Mouse (Mus musculus) liver, embryonic 14.5 days (tissue): ENCODE results near the gene Neurod1. TPM values are rescaled to one million over a fixed set of nuclear protein-coding genes. Genes with fewer than 3 reads are reported as not detected.
A peak's percentile ranks its signal among the peaks of the same experiment; 100 is the strongest.

ENCODE experiments used
- ATAC-seq: fragments of 200-750 bp; cut with Nextera tagmentation; 2 replicates; pipeline ENCODE4 v1.8.0; 2017; ENCODE audit warnings: moderate number of reproducible peaks, mild to moderate bottlenecking, moderate library complexity; ENCODE audit not compliant: insufficient read depth
- DNase-seq, 3 experiments: peaks; one replicate each; pipeline ENCODE4 v3.0.0-alpha.2; 2012 to 2013; ENCODE audit warnings: low read depth in 3 of 3, low spot score in 3 of 3
- H3K27ac ChIP-seq: fragments of 300-500 bp; sonication (generic); 2 replicates; pipeline ENCODE4 v1.5.1; 2014; ENCODE audit warnings: moderate library complexity, mild to moderate bottlenecking, control low read depth, inconsistent platforms
- H3K27me3 ChIP-seq: fragments of 300-500 bp; sonication (generic); 2 replicates; pipeline ENCODE4 v1.6.1; 2014; ENCODE audit warnings: mild to moderate bottlenecking, low read length, moderate library complexity; ENCODE audit not compliant: control insufficient read depth, insufficient read depth
- H3K36me3 ChIP-seq: fragments of 300-500 bp; sonication (generic); replicated peaks from 2 replicates; pipeline ENCODE4 v1.6.1; 2014; ENCODE audit warnings: low read depth; ENCODE audit not compliant: control insufficient read depth, insufficient read depth
- H3K4me1 ChIP-seq, 2 experiments: fragments of 200-500 bp in 1 of 2; fragments of 300-500 bp in 1 of 2; sonication (generic) in 1 of 2; replicated peaks; 2 replicates each; pipeline ENCODE4 v1.6.1; 2012 to 2014; ENCODE audit warnings: antibody characterized with exemption in 1 of 2, inconsistent platforms in 1 of 2, low read length in 1 of 2; ENCODE audit not compliant: control insufficient read depth in 2 of 2, insufficient read depth in 2 of 2
- H3K4me2 ChIP-seq: fragments of 300-500 bp; sonication (generic); 2 replicates; pipeline ENCODE4 v1.6.1; 2014; ENCODE audit warnings: low read depth, mild to moderate bottlenecking, control low read depth, moderate library complexity
- H3K4me3 ChIP-seq, 2 experiments: fragments of 200-500 bp in 1 of 2; fragments of 300-500 bp in 1 of 2; sonication (generic) in 1 of 2; 2 replicates each; pipeline ENCODE4 v1.5.1; 2012 to 2014; ENCODE audit warnings: low read depth in 2 of 2, low read length in 2 of 2, mild to moderate bottlenecking in 2 of 2, control low read depth in 1 of 2, inconsistent platforms in 1 of 2, moderate library complexity in 1 of 2; ENCODE audit not compliant: insufficient read depth in 1 of 2
- H3K9ac ChIP-seq: fragments of 300-500 bp; sonication (generic); replicated peaks from 2 replicates; pipeline ENCODE4 v1.6.1; 2014; ENCODE audit warnings: mild to moderate bottlenecking, control low read depth, moderate library complexity
- H3K9me3 ChIP-seq: fragments of 300-500 bp; sonication (generic); 2 replicates; pipeline ENCODE4 v1.6.1; 2016; ENCODE audit warnings: low read length, mixed read lengths; ENCODE audit not compliant: control insufficient read depth
- CTCF ChIP-seq: IDR thresholded peaks from 2 replicates; pipeline ENCODE4 v1.5.1; 2016; ENCODE audit warnings: antibody characterized with exemption, low read depth, control low read depth
- EP300 ChIP-seq: IDR thresholded peaks from 2 replicates; pipeline ENCODE4 v1.6.1; 2016; ENCODE audit warnings: antibody characterized with exemption, low read depth
- WGBS: fragments of 180-500 bp; shearing (Covaris S2); extraction: QIAGEN DNeasy Blood & Tissue Kit; methylation state at CpG from one replicate; pipeline ENCODE4 v1.1.7; 2014; ENCODE audit not compliant: insufficient replicate concordance; 5-methylcytosine and 5-hydroxymethylcytosine counted together
- polyA plus RNA-seq, 2 experiments: library from polyadenylated mRNA; depleted of rRNA in 1 of 2; stranded (reverse) in 1 of 2; unstranded in 1 of 2; fragments of >200 nt; fragmentation: Nextera tagmentation in 1 of 2; extraction: Ambion mirVana in 1 of 2; gene quantifications; 2 replicates each; pipeline versions ENCODE4 v1.2.1 to v1.2.3; 2012 to 2014

Gene Neurod1
- polyA plus RNA-seq (2012; rRNA removed): 0.01 and 0.06 TPM in 2 replicates
- polyA plus RNA-seq (2014; fragmentation: Nextera tagmentation; extraction: Ambion mirVana): not detected in 2 replicates

GRCm38 (mm10) chr2:79456575-79457349 is at the start of gene Neurod1, which contains the start of gene Cerkl:
TSS of gene Neurod1 (minus strand) at chr2:79456751.
TSS of gene Cerkl (minus strand) at chr2:79456785.
- TF ChIP-seq CTCF (no peak), EP300 (no peak)
- H3K36me3 ChIP-seq: no peaks in the 10 kb centered on the region
- no peaks in the 10 kb centered on the region for H3K9me3 ChIP-seq
- 2% methylated on average over 42 of the region's 42 CpGs for WGBS
- no peak within 1 kb of the TSS for H3K9ac ChIP-seq
- peaks cover 70% of the 10 kb centered on the region for H3K27me3 ChIP-seq
- no peaks in the 10 kb centered on the region for H3K4me1 ChIP-seq
- DNase-seq: no peak
- no peak within 1 kb of the TSS for H3K4me3 ChIP-seq
- no peak within 1 kb of the TSS for H3K27ac ChIP-seq
- no peak for ATAC-seq
- H3K4me2 ChIP-seq: peak within 1 kb of the TSS; percentile 8; the same call in 1 of the 2 replicates

DNA sequence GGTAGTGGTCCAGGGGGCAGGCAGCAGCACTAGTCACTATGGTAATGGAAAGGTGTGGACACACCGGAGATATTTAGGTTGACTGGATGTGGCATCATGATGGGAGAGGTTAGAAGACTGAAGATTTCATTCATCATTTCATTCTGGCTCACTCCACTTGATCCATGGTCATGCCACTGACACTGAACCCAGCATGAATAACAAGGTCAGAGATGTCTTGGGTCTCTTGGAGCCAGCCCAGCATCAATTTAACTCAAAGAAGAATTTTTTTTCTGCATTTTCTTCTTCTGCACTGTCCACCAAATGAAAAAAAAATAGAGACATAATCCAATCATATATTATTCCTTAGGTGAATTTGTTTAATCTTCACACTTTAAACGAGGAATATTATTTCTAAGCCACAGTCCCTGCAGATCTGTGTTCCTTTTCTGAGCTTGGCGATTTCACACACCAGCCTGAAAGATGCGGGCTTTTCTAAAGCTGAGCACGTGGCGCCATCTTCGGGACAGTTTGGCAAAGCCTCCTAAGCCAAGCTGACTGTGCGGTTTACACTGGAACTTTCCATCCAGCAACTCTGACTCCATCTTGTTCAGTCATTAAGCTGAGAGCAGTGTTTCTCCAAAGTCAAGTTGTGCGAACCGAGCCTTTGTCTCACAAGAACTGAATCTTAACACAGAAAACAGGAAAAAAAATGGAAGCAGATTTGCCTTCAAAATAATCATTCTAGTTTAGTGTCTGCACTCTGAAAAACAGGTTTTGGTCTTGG is 42.6 kb upstream of the Neurod1 start:
- no peaks in the 10 kb centered on the region for H3K27me3 ChIP-seq
- H3K4me3 ChIP-seq: no peak overlapping the region
- no peaks in the 10 kb centered on the region for H3K36me3 ChIP-seq
- no peak overlapping the region for H3K9ac ChIP-seq
- peak; percentile 13 to 19 (median 14) for DNase-seq
- no peak for ATAC-seq
- no peaks in the 10 kb centered on the region for H3K9me3 ChIP-seq
- H3K27ac ChIP-seq: no peak overlapping the region
- TF ChIP-seq CTCF (peak; percentile 64), EP300 (no peak)
- H3K4me1 ChIP-seq: no peaks in the 10 kb centered on the region
- WGBS: 22% methylated on average over 10 of the region's 10 CpGs
- H3K4me2 ChIP-seq: no peak overlapping the region

- ATAC-seq: no peak
- Histone ChIP-seq H3K9ac (no peak overlapping the region), H3K27ac (no peak overlapping the region), H3K4me1 (no peaks in the 10 kb centered on the region), H3K36me3 (no peaks in the 10 kb centered on the region), H3K9me3 (no peaks in the 10 kb centered on the region), H3K4me2 (no peak overlapping the region), H3K27me3 (no peaks in the 10 kb centered on the region), H3K4me3 (no peak overlapping the region)
- WGBS: 56% methylated on average over 3 of the region's 3 CpGs
- no peak for TF ChIP-seq EP300
- no peak for TF ChIP-seq CTCF
- DNase-seq: no peak
Measured at GRCm38 (mm10) chr2:79485127-79485526, 28.6 kb upstream of the Neurod1 start.

- Histone ChIP-seq H3K27me3 (no peaks in the 10 kb centered on the region), H3K9me3 (no peaks in the 10 kb centered on the region), H3K4me2 (no peak overlapping the region), H3K9ac (no peak overlapping the region), H3K27ac (no peak overlapping the region), H3K4me1 (no peaks in the 10 kb centered on the region), H3K4me3 (no peak overlapping the region), H3K36me3 (no peaks in the 10 kb centered on the region)
- DNase-seq (no peak), ATAC-seq (no peak)
- TF ChIP-seq CTCF (no peak), EP300 (no peak)
- WGBS: 64% methylated on average over 2 of the region's 2 CpGs
Measured at GRCm38 (mm10) chr2:79482511-79482910, 26.0 kb upstream of the Neurod1 start.

DNA sequence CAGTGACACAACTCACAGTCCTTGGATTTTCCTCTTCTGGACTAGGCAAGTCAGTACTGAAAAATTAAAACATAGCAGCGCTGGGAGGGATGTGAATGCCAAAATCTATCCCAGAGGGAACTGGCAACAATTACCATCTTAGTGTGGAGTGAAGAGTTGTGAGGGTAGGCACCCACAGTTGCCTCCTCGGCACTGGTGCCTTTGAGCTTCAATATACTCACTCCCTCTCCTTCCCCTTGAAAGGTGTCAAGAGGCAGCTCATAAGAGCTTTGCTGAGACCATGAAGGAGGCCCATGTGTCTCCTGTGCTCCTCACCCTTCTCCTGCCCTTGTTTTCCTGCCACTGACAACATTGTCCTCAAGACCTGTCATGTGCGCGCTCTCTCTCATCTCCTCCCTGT is 5.9 kb upstream of the Neurod1 start:
- Histone ChIP-seq H3K9ac (no peak overlapping the region), H3K9me3 (no peaks in the 10 kb centered on the region), H3K36me3 (no peaks in the 10 kb centered on the region), H3K27ac (no peak overlapping the region), H3K4me2 (no peak overlapping the region), H3K27me3 (peaks cover 32% of the 10 kb centered on the region), H3K4me1 (no peaks in the 10 kb centered on the region), H3K4me3 (no peak overlapping the region)
- no peak for DNase-seq
- ATAC-seq: no peak
- no peak for TF ChIP-seq EP300
- TF ChIP-seq CTCF: no peak
- 62% methylated on average over 4 of the region's 4 CpGs for WGBS
